Mouse (Mus musculus): ENCODE results near the gene Tmem164. TPM values are rescaled to one million over a fixed set of nuclear protein-coding genes. Genes with fewer than 3 reads are reported as not detected.

Tmem164 gene
- polyA plus RNA-seq, 1 experiment from 2014 or later, result 44.7 TPM

DNA sequence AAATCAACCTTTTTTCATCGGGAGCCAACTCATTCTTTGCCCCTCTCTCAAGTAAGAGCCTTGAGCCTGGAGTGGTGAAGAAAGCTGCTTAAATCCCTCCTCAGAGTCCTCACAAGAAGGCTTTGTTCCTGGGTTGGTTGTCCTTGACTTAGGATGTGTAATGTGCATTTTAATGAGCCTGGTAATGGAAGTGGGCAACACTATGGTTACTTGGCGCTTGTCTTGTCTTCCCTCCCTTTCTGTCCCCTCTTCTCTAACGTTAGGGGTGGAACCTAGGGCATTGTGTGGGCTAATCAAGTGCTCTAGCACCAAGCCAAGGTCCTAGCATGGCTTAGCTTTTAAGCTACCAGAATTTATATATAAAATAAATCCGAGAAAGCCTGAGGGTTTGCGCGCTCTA, 88.5 kb downstream of the Tmem164 start:
- Histone ChIP-seq H3K9me3 (no peaks in the 10 kb centered on the region), H3K4me3 (replicated peaks) (no peak overlapping the region), H3K27ac (no peak overlapping the region), H3K4me1 (replicated peaks) (no peaks in the 10 kb centered on the region), H3K9ac (no peak overlapping the region), H3K4me2 (replicated peaks) (no peak overlapping the region), H3K36me3 (no peaks in the 10 kb centered on the region), H3K27me3 (replicated peaks) (no peaks in the 10 kb centered on the region)
- no peak for ATAC-seq
- WGBS, result 89% methylated on average over 6 of the region's 6 CpGs

GRCm38 (mm10) chrX:142773658-142774057, 92.5 kb downstream of the Tmem164 start:
- WGBS, result 81% methylated on average over 4 of the region's 4 CpGs
- ATAC-seq, result no peak

DNA sequence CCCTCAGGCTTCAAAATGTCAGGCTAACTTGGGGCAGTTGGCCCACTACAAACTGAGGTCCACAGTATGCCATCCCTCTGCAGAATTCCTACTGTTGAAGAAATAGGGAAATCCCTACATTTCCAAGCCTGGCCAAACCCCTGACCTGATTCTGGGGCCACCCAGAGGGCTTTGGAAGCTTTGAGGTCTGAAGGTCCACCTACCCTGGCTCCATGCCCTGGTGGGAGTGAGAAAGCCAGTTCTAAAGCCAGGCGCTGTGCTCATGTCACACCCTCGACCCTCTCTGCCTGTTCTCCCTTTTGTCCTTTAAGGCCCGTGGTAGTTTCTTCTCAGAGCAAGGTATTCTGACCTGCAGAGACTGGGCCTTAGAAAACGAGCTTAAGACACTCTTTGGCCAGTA, 94.9 kb downstream of the Tmem164 start:
- H3K4me2 ChIP-seq (replicated peaks), result no peak overlapping the region
- no peak overlapping the region for H3K27ac ChIP-seq
- WGBS, result 84% methylated on average over 4 of the region's 4 CpGs
- no peaks in the 10 kb centered on the region for H3K4me1 ChIP-seq (replicated peaks)
- no peak overlapping the region for H3K4me3 ChIP-seq (replicated peaks)
- ATAC-seq, result no peak
- no peaks in the 10 kb centered on the region for H3K36me3 ChIP-seq
- H3K27me3 ChIP-seq (replicated peaks), result 0 out of 2 replicates have a peak, but pooled peaks cover 6% of the 10 kb centered on the region
- H3K9ac ChIP-seq, result no peak overlapping the region
- H3K9me3 ChIP-seq, result no peaks in the 10 kb centered on the region

More at GRCm38 (mm10) chrX:142773658-142774057, 92.5 kb downstream of the Tmem164 start:
- H3K4me1 ChIP-seq (replicated peaks), result no peaks in the 10 kb centered on the region
- H3K9me3 ChIP-seq, result no peaks in the 10 kb centered on the region
- no peak overlapping the region for H3K4me3 ChIP-seq (replicated peaks)
- no peaks in the 10 kb centered on the region for H3K36me3 ChIP-seq
- H3K27me3 ChIP-seq (replicated peaks), result 0 out of 2 replicates have a peak, but pooled peaks cover 6% of the 10 kb centered on the region
- H3K4me2 ChIP-seq (replicated peaks), result no peak overlapping the region
- no peak overlapping the region for H3K9ac ChIP-seq
- H3K27ac ChIP-seq, result no peak overlapping the region

DNA sequence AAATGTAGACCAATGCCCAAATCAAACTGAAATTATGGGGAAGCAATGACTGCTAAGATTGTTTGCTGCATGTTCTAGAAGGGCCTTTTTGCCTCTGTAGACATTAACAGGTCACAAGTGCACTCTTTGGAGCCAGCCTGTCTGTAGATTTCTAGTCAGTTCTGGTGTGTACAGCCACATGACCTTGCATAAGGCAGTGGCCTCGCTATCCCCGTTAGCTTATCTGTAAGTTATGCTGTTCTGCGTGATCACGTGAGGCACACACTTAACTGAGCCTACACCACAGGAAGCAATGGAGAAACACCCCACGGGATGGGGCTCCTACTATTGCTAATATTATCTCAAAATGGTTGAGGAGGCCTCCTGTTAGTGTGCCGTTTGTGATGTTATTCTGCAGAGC, 97.4 kb downstream of the Tmem164 start:
- peak; percentile 94 for ATAC-seq
- no peak overlapping the region for H3K4me3 ChIP-seq (replicated peaks)
- H3K4me1 ChIP-seq (replicated peaks), result no peaks in the 10 kb centered on the region
- 0 out of 2 replicates have a peak, but pooled peaks cover 6% of the 10 kb centered on the region for H3K27me3 ChIP-seq (replicated peaks)
- H3K27ac ChIP-seq, result no peak overlapping the region
- no peak overlapping the region for H3K9ac ChIP-seq
- 65% methylated on average over 6 of the region's 6 CpGs for WGBS
- no peaks in the 10 kb centered on the region for H3K9me3 ChIP-seq
- no peaks in the 10 kb centered on the region for H3K36me3 ChIP-seq
- H3K4me2 ChIP-seq (replicated peaks), result no peak overlapping the region

DNA sequence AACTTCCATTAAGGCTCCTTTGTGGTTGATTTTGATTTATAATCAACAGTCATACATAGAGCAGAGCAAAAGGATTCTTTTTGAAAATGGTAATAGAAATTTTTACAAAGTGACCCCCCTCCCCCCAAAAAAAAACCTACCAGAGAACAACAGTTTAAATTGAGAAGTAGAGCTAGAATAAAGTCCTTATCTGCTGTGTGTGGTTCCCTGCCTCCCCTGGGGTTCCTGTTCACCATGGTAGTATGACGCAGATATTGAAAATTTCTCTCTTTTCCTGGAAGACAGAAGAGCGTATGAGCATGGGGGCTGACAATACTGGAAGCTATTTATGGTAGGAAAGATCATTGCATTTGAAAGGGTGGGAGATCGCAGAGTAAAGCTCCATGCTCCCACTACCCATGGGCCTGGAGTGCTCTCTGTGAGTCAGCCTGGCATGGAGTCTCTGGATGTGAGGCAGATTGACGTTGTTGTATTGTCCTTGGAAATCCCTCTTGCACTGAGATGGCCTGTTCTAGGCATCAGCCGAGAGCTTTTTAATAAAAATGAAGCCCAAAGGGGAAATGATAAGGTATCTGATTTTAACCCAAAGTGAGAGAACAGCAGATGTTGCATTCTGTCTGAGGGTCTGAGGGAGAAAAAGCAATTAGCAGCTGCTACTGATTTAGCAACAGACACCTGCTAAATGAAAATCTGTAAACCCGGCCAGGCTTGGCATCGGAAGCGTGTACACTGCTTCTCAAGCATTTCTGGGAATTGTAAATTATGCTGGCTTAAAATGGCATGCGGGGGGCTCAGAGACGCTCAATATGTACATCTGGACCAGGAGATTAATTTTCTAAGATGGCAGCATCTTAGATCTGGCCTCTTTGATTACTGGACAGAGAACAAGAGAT, 105.2 kb downstream of the Tmem164 start:
- ATAC-seq, result no peak
- no peaks in the 10 kb centered on the region for H3K27me3 ChIP-seq (replicated peaks)
- H3K27ac ChIP-seq, result no peak overlapping the region
- H3K9me3 ChIP-seq, result no peaks in the 10 kb centered on the region
- no peak overlapping the region for H3K9ac ChIP-seq
- H3K4me2 ChIP-seq (replicated peaks), result no peak overlapping the region
- H3K36me3 ChIP-seq, result no peaks in the 10 kb centered on the region
- no peak overlapping the region for H3K4me3 ChIP-seq (replicated peaks)
- 91% methylated on average over 10 of the region's 10 CpGs for WGBS
- H3K4me1 ChIP-seq (replicated peaks), result no peaks in the 10 kb centered on the region

- ATAC-seq, result no peak
- no peaks in the 10 kb centered on the region for H3K9me3 ChIP-seq
Measured at GRCm38 (mm10) chrX:142792185-142792584, 111.0 kb downstream of the Tmem164 start.

GRCm38 (mm10) chrX:142794069-142794610, 112.9 kb downstream of the Tmem164 start:
- 63% methylated on average over 4 of the region's 4 CpGs for WGBS
- Histone ChIP-seq H3K9me3 (no peaks in the 10 kb centered on the region), H3K27ac (no peak overlapping the region), H3K27me3 (replicated peaks) (no peaks in the 10 kb centered on the region), H3K4me3 (replicated peaks) (no peak overlapping the region), H3K9ac (no peak overlapping the region), H3K36me3 (no peaks in the 10 kb centered on the region), H3K4me1 (replicated peaks) (no peaks in the 10 kb centered on the region), H3K4me2 (replicated peaks) (no peak overlapping the region)
- ATAC-seq, result no peak

More at GRCm38 (mm10) chrX:142792185-142792584, 111.0 kb downstream of the Tmem164 start:
- whole genome bisulfite sequencing, result 90% methylated on average over 2 of the region's 2 CpGs
- Histone ChIP-seq H3K36me3 (no peaks in the 10 kb centered on the region), H3K9ac (no peak overlapping the region), H3K4me2 (replicated peaks) (no peak overlapping the region), H3K27ac (no peak overlapping the region), H3K4me3 (replicated peaks) (no peak overlapping the region), H3K27me3 (replicated peaks) (no peaks in the 10 kb centered on the region), H3K4me1 (replicated peaks) (no peaks in the 10 kb centered on the region)

DNA sequence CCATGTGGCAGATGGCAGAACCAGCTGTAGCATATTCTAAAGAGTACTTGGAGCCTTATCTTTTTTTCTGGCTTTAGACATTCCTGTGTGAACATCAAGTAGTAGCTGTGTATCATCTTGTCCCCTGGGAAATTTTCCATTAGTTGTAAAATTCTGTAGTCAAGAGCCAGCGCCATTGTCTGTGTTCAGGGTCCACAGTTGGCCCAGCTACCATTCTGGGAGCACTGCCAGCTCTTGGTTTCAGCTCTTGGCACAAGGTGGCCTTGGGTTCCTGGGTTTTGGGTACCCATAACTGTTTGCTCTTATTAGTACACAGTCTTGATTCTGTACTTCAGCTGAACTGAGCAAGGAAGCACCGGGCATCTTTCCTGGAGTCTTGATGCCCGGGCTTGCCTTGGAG, 123.4 kb downstream of the Tmem164 start:
- Histone ChIP-seq H3K27me3 (replicated peaks) (no peaks in the 10 kb centered on the region), H3K9me3 (no peaks in the 10 kb centered on the region), H3K4me2 (replicated peaks) (no peak overlapping the region), H3K36me3 (no peaks in the 10 kb centered on the region), H3K4me1 (replicated peaks) (0 out of 2 replicates have a peak, but pooled peaks cover 5% of the 10 kb centered on the region), H3K4me3 (replicated peaks) (no peak overlapping the region), H3K27ac (no peak overlapping the region), H3K9ac (no peak overlapping the region)
- 91% methylated on average over 3 of the region's 3 CpGs for WGBS
- ATAC-seq, result no peak

- Histone ChIP-seq H3K4me3 (replicated peaks) (no peak overlapping the region), H3K9me3 (no peaks in the 10 kb centered on the region), H3K4me2 (replicated peaks) (no peak overlapping the region), H3K9ac (no peak overlapping the region), H3K27me3 (replicated peaks) (no peaks in the 10 kb centered on the region), H3K36me3 (no peaks in the 10 kb centered on the region), H3K4me1 (replicated peaks) (0 out of 2 replicates have a peak, but pooled peaks cover 5% of the 10 kb centered on the region), H3K27ac (peak overlapping the region; percentile 27; the same call in 1 of the 2 replicates)
- peak; percentile 48; the same call in 1 of the 2 replicates for ATAC-seq
- WGBS, result 59% methylated on average over 6 of the region's 6 CpGs
Measured at GRCm38 (mm10) chrX:142806126-142806525, 124.9 kb downstream of the Tmem164 start.

DNA sequence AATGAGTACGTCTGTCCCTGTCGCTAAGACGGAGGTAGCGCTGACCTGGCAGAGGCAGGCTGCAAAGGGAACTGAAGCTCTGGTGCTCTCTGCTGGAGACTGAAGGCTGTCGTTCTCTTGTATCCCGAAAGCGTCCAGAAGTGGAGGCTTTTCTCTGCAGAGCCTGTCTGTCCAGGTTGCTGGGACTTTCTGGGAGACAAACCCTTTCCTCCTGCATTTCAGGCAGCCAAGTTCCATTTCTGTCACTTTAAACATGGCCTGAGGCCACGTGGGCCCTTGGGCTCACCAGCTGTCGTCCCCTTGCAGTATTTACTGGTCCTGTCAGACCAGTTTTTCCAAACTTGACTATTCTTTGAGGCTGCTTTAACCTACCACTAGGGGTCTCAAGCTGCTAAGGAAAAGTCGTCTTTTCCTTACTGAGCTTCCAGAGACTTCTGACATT, 125.4 kb downstream of the Tmem164 start:
- Histone ChIP-seq H3K36me3 (no peaks in the 10 kb centered on the region), H3K9ac (no peak overlapping the region), H3K9me3 (no peaks in the 10 kb centered on the region), H3K27ac (peak overlapping the region; percentile 27), H3K4me2 (replicated peaks) (no peak overlapping the region), H3K27me3 (replicated peaks) (no peaks in the 10 kb centered on the region), H3K4me3 (replicated peaks) (no peak overlapping the region), H3K4me1 (replicated peaks) (0 out of 2 replicates have a peak, but pooled peaks cover 5% of the 10 kb centered on the region)
- peak; percentile 85 for ATAC-seq
- WGBS, result 34% methylated on average over 10 of the region's 10 CpGs

DNA sequence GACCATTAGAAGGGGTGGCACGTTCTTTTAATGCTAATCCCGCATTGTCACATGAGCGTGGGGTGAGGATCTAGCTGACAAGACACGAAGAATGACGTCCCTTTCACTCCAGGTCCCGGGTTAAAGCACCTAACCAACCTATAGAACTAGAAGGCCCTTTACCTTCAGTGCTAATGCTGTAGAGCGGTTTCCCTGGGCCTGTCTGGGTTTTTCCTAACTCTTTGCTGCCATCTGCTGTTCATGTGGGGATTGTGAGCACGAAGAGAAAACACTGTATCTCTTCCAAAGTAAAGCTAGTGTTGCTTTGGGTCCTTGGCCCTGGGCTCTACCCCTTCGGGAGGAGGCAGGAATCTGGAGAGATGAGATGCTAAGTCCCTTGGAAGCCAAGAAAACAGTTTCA, 127.2 kb downstream of the Tmem164 start:
- 41% methylated on average over 9 of the region's 9 CpGs for WGBS
- Histone ChIP-seq H3K36me3 (no peaks in the 10 kb centered on the region), H3K4me1 (replicated peaks) (0 out of 2 replicates have a peak, but pooled peaks cover 5% of the 10 kb centered on the region), H3K9me3 (no peaks in the 10 kb centered on the region), H3K27me3 (replicated peaks) (no peaks in the 10 kb centered on the region), H3K4me3 (replicated peaks) (no peak overlapping the region), H3K4me2 (replicated peaks) (no peak overlapping the region), H3K9ac (no peak overlapping the region), H3K27ac (no peak overlapping the region)
- ATAC-seq, result no peak

DNA sequence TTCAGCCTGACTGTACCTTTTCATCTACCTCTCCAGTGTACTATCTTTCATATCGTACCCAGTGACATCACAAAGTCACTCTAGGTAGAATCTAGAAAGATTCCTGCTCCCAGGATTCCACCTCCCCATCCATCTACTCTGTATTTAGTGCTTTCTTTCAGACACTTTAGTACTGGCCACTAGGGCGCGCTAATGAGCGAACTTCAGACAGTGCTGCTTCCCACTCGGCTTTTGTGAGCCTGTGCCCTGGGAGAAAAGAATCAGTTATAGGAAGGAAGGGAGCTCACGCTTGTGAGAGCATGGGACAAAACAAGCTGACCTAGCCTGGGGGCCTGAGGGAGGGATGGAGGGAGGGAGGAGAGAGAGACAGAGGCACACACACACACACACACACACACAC, 131.9 kb downstream of the Tmem164 start:
- no peak overlapping the region for H3K9ac ChIP-seq
- ATAC-seq, result 0 out of 2 replicates have a peak, but pooled peaks have one; percentile 28
- H3K27me3 ChIP-seq (replicated peaks), result no peaks in the 10 kb centered on the region
- H3K36me3 ChIP-seq, result no peaks in the 10 kb centered on the region
- H3K9me3 ChIP-seq, result no peaks in the 10 kb centered on the region
- H3K4me2 ChIP-seq (replicated peaks), result no peak overlapping the region
- no peak overlapping the region for H3K4me3 ChIP-seq (replicated peaks)
- H3K27ac ChIP-seq, result no peak overlapping the region
- H3K4me1 ChIP-seq (replicated peaks), result no peaks in the 10 kb centered on the region
- 22% methylated on average over 6 of the region's 6 CpGs for WGBS

All from intestine, embryonic 15.5 days (tissue).